Mouse (Mus musculus): ENCODE measurements around the gene Rad54l. TPM values are rescaled to one million over a fixed set of nuclear protein-coding genes. Genes with fewer than 3 reads are reported as not detected.

The Rad54l gene
- polyA plus RNA-seq, 1 experiment from 2014 or later: 43.2 TPM

GRCm38 (mm10) chr4:116150862-116151221 is 27.4 kb upstream of the Rad54l start:
- H3K9ac ChIP-seq: peak overlapping the region; percentile 95
- H3K27ac ChIP-seq (ENCODE audit: low read depth): peak overlapping the region; percentile 88
- H3K9me3 ChIP-seq (ENCODE audit: low read depth, low read length): no peaks in the 10 kb centered on the region
- 9% methylated on average over 4 of the region's 4 CpGs for WGBS
- H3K36me3 ChIP-seq (ENCODE audit: insufficient read depth): peaks cover 41% of the 10 kb centered on the region
- peak overlapping the region; percentile 88 for H3K4me2 ChIP-seq
- TF ChIP-seq CTCF (IDR thresholded peaks at IDR 0.05; ENCODE audit: low read depth): no peak
- peak; percentile 37 for ATAC-seq (ENCODE audit: insufficient read depth)
- peak overlapping the region; percentile 80 for H3K4me3 ChIP-seq (ENCODE audit: low read depth, low read length)
- no peaks in the 10 kb centered on the region for H3K4me1 ChIP-seq (ENCODE audit: insufficient read depth)
- no peaks in the 10 kb centered on the region for H3K27me3 ChIP-seq (ENCODE audit: insufficient read depth, low read length)
- DNase-seq: no peak

GRCm38 (mm10) chr4:116150156-116150861 is 26.8 kb upstream of the Rad54l start:
- peak overlapping the region; percentile 95 for H3K9ac ChIP-seq
- H3K4me1 ChIP-seq (ENCODE audit: insufficient read depth): no peaks in the 10 kb centered on the region
- ATAC-seq (ENCODE audit: insufficient read depth) (peak; percentile 94), DNase-seq (peak; percentile 84)
- WGBS: under 1% methylated on average over 73 of the region's 73 CpGs
- no peaks in the 10 kb centered on the region for H3K27me3 ChIP-seq (ENCODE audit: insufficient read depth, low read length)
- H3K9me3 ChIP-seq (ENCODE audit: low read depth, low read length): no peaks in the 10 kb centered on the region
- H3K4me2 ChIP-seq: peak overlapping the region; percentile 88
- peaks cover 36% of the 10 kb centered on the region for H3K36me3 ChIP-seq (ENCODE audit: insufficient read depth)
- no peak for TF ChIP-seq CTCF (IDR thresholded peaks at IDR 0.05; ENCODE audit: low read depth)
- peak overlapping the region; percentile 80 for H3K4me3 ChIP-seq (ENCODE audit: low read depth, low read length)
- peak overlapping the region; percentile 88 for H3K27ac ChIP-seq (ENCODE audit: low read depth)

- H3K9ac ChIP-seq: peak overlapping the region; percentile 95
- WGBS: 26% methylated on average over 6 of the region's 6 CpGs
- no peak for DNase-seq
- TF ChIP-seq CTCF (IDR thresholded peaks at IDR 0.05; ENCODE audit: low read depth): no peak
- no peaks in the 10 kb centered on the region for H3K27me3 ChIP-seq (ENCODE audit: insufficient read depth, low read length)
- peak overlapping the region; percentile 80 for H3K4me3 ChIP-seq (ENCODE audit: low read depth, low read length)
- H3K9me3 ChIP-seq (ENCODE audit: low read depth, low read length): no peaks in the 10 kb centered on the region
- peak; percentile 7 for ATAC-seq (ENCODE audit: insufficient read depth)
- H3K4me1 ChIP-seq (ENCODE audit: insufficient read depth): no peaks in the 10 kb centered on the region
- H3K4me2 ChIP-seq: peak overlapping the region; percentile 88
- H3K36me3 ChIP-seq (ENCODE audit: insufficient read depth): peaks cover 30% of the 10 kb centered on the region
- peak overlapping the region; percentile 88 for H3K27ac ChIP-seq (ENCODE audit: low read depth)
Measured at GRCm38 (mm10) chr4:116149812-116150155, 26.3 kb upstream of the Rad54l start.

GRCm38 (mm10) chr4:116143891-116144717 is 20.6 kb upstream of the Rad54l start:
- ATAC-seq (ENCODE audit: insufficient read depth): peak; percentile 83
- peak; percentile 78 for DNase-seq
- H3K36me3 ChIP-seq (ENCODE audit: insufficient read depth): no peaks in the 10 kb centered on the region
- under 1% methylated on average over 47 of the region's 47 CpGs for WGBS
- H3K4me2 ChIP-seq: peak overlapping the region; percentile 95
- peaks cover 7% of the 10 kb centered on the region; the same call in 1 of the 2 replicates for H3K27me3 ChIP-seq (ENCODE audit: insufficient read depth, low read length)
- no peaks in the 10 kb centered on the region for H3K9me3 ChIP-seq (ENCODE audit: low read depth, low read length)
- H3K9ac ChIP-seq: peak overlapping the region; percentile 57
- no peak for TF ChIP-seq CTCF (IDR thresholded peaks at IDR 0.05; ENCODE audit: low read depth)
- H3K4me3 ChIP-seq (ENCODE audit: low read depth, low read length): peak overlapping the region; percentile 54
- H3K4me1 ChIP-seq (ENCODE audit: insufficient read depth): peaks cover 5% of the 10 kb centered on the region; the same call in 1 of the 2 replicates
- no peak overlapping the region for H3K27ac ChIP-seq (ENCODE audit: low read depth)

GRCm38 (mm10) chr4:116143317-116143811 is 19.9 kb upstream of the Rad54l start:
- DNase-seq: no peak
- Histone ChIP-seq H3K4me3 (ENCODE audit: low read depth, low read length) (peak overlapping the region; percentile 54), H3K36me3 (ENCODE audit: insufficient read depth) (no peaks in the 10 kb centered on the region), H3K9me3 (ENCODE audit: low read depth, low read length) (no peaks in the 10 kb centered on the region), H3K9ac (peak overlapping the region; percentile 16; the same call in 1 of the 2 replicates), H3K27me3 (ENCODE audit: insufficient read depth, low read length) (peaks cover 7% of the 10 kb centered on the region; the same call in 1 of the 2 replicates), H3K27ac (ENCODE audit: low read depth) (no peak overlapping the region), H3K4me1 (ENCODE audit: insufficient read depth) (peaks cover 5% of the 10 kb centered on the region; the same call in 1 of the 2 replicates), H3K4me2 (peak overlapping the region; percentile 95)
- 4% methylated on average over 7 of the region's 7 CpGs for WGBS
- ATAC-seq (ENCODE audit: insufficient read depth): peak; percentile 25; the same call in 1 of the 2 replicates
- no peak for TF ChIP-seq CTCF (IDR thresholded peaks at IDR 0.05; ENCODE audit: low read depth)

GRCm38 (mm10) chr4:116142269-116142668 is 18.8 kb upstream of the Rad54l start:
- TF ChIP-seq CTCF (IDR thresholded peaks at IDR 0.05; ENCODE audit: low read depth): no peak
- Histone ChIP-seq H3K36me3 (ENCODE audit: insufficient read depth) (no peaks in the 10 kb centered on the region), H3K9me3 (ENCODE audit: low read depth, low read length) (no peaks in the 10 kb centered on the region), H3K4me2 (no peak overlapping the region), H3K4me3 (ENCODE audit: low read depth, low read length) (no peak overlapping the region), H3K27me3 (ENCODE audit: insufficient read depth, low read length) (peaks cover 7% of the 10 kb centered on the region; the same call in 1 of the 2 replicates), H3K27ac (ENCODE audit: low read depth) (no peak overlapping the region), H3K4me1 (ENCODE audit: insufficient read depth) (peaks cover 5% of the 10 kb centered on the region; the same call in 1 of the 2 replicates), H3K9ac (no peak overlapping the region)
- DNase-seq (no peak), ATAC-seq (ENCODE audit: insufficient read depth) (no peak)
- WGBS: 77% methylated on average over 7 of the region's 7 CpGs

GRCm38 (mm10) chr4:116141736-116142135 is 18.2 kb upstream of the Rad54l start:
- no peaks in the 10 kb centered on the region for H3K9me3 ChIP-seq (ENCODE audit: low read depth, low read length)
- ATAC-seq (ENCODE audit: insufficient read depth): no peak
- H3K9ac ChIP-seq: no peak overlapping the region
- WGBS: 68% methylated on average over 1 of the region's 1 CpGs
- no peak for DNase-seq
- H3K36me3 ChIP-seq (ENCODE audit: insufficient read depth): no peaks in the 10 kb centered on the region
- peaks cover 7% of the 10 kb centered on the region; the same call in 1 of the 2 replicates for H3K27me3 ChIP-seq (ENCODE audit: insufficient read depth, low read length)
- H3K27ac ChIP-seq (ENCODE audit: low read depth): no peak overlapping the region
- H3K4me2 ChIP-seq: no peak overlapping the region
- H3K4me1 ChIP-seq (ENCODE audit: insufficient read depth): peaks cover 5% of the 10 kb centered on the region; the same call in 1 of the 2 replicates
- no peak overlapping the region for H3K4me3 ChIP-seq (ENCODE audit: low read depth, low read length)
- no peak for TF ChIP-seq CTCF (IDR thresholded peaks at IDR 0.05; ENCODE audit: low read depth)

All from lung, embryonic 14.5 days (tissue).